11 mouse cellular contexts compared by ENCODE assay signal in the genomic region with DNA sequence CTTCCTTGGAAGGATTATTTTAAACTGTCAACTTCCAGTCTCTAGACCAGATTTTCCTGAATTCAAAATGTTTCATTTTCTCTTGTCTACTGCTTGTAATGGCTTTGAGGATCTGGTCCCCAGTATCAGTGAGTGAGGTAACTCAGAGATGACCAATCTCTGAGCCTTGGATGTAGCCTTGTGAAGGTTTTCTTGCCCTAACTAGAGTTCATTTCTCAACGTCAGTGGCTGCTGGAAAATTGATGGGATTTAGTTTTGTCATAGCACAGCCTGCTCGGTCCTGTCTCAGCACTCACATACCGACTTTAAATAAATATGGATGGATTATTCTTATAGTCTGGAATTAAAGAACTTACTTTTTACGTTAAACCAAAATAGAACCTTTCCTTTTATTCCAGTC.
"Had no signal": no experiment of that assay in that cellular context is flagged by ENCODE, and none has a peak within 500 bp of the region (broad histone marks: within the 10 kb centered on the region; RNA-seq: fewer than 3 reads in every experiment).

No protein-coding gene starts in this region.

- DNase-seq: lung, adult 2 months; lung, postnatal 14 days; lung, postnatal 36 days; retina, postnatal 1 day; right cerebral cortex, adult 18-20 months; right cerebral cortex, postnatal 25 days; right cerebral cortex, postnatal 4 days; spleen, adult 18-20 months; thymus, adult 18-20 months; thymus, postnatal 14 days; thymus, postnatal 36 days had no signal
